Comparison of ENCODE assay signal across 18 mouse cellular contexts in genomic region chr17:78721690-78722089, GRCm38 (mm10).
"Had no signal": no experiment of that assay in that cellular context is flagged by ENCODE, and none has a peak within 500 bp of the region (broad histone marks: within the 10 kb centered on the region; RNA-seq: fewer than 3 reads in every experiment).

No protein-coding gene starts in this region.

- H3K36me3 ChIP-seq: stomach, embryonic 15.5 days had no signal

- H3K9me3 ChIP-seq: liver, embryonic 12.5 days; midbrain, embryonic 10.5 days; neural tube, embryonic 15.5 days; stomach, embryonic 15.5 days had no signal

- DNase-seq: lung, adult 18-20 months; lung, embryonic 14.5 days; lung, postnatal 10 days; lung, postnatal 4 days; right cerebral cortex, postnatal 14 days; thymus, adult 2 months; thymus, postnatal 25 days; thymus, postnatal 4 days had no signal

- ATAC-seq: liver, embryonic 12.5 days; midbrain, embryonic 13.5 days; midbrain, embryonic 16.5 days had no signal

- H3K27ac ChIP-seq: liver, embryonic 12.5 days; liver, embryonic 14.5 days; midbrain, embryonic 10.5 days; midbrain, embryonic 13.5 days; neural tube, embryonic 13.5 days; neural tube, embryonic 15.5 days; stomach, embryonic 15.5 days; stomach, postnatal 0 days had no signal

- H3K4me1 ChIP-seq: midbrain, embryonic 10.5 days; midbrain, embryonic 13.5 days; neural tube, embryonic 13.5 days; stomach, embryonic 15.5 days had no signal

- H3K27me3 ChIP-seq: liver, embryonic 12.5 days; midbrain, embryonic 13.5 days; neural tube, embryonic 13.5 days; neural tube, embryonic 15.5 days; stomach, embryonic 15.5 days had no signal

- H3K4me3 ChIP-seq: liver, embryonic 12.5 days; midbrain, embryonic 10.5 days; midbrain, embryonic 13.5 days; myocyte; neural tube, embryonic 13.5 days; neural tube, embryonic 15.5 days; stomach, embryonic 15.5 days had no signal
